Mouse (Mus musculus) heart, adult 8-10 months (tissue): ENCODE data around the gene Art4. TPM values are rescaled to one million over a fixed set of nuclear protein-coding genes. Genes with fewer than 3 reads are reported as not detected.
"Not testable (repeated sequence)": the region's sequence is repeated elsewhere in the genome, so short reads cannot be mapped to it uniquely, and the experiment has no call there.

Source experiments
- DNase-seq: peaks from one replicate; pipeline ENCODE4 v3.0.0; 2022; ENCODE audit warnings: low spot score
- total RNA-seq, 4 experiments: library from RNA; stranded (reverse); gene quantifications; 2 replicates each; pipeline ENCODE4 v1.2.4; 2022

The Art4 gene
- total RNA-seq = 10 to 100 TPM; 17.9 to 24.4 (median 22.7) TPM

DNA sequence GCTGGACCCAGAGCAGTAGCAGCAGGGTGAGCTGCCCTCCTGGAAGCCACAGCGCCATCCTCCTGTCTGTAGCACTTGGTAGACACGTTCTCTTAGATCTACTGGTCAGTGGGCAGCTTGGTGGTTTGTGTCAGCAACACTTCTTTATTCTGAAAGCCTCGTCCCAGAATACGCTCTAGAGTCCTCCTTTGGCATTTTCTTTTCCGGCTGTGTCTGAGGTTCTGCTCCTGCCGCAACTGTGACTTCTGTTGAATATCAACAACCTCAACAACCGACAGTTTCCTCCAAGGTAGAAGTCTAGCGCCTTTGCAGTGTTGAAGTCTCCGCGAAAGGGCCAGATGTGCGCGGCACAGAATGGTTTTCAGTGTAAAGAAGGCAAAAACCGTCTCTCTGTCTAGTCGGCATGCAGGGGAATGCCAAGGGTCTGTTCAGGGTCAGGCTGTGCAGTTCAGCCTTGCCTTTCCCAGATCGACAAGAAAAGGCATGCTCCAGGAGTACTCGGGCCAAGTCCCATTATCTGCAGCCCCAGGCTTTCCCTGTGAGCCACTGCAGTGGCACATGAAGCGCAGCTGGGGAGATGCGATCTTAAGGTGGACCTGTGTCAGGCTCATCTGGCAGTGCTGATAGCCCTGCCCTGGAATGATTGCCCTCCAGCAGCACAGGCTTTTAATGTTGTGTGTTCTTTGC, at the start of gene Art4:
TSS of gene Art4 (minus strand) at position 548 of the 687 bp plus-strand sequence.
- peak; percentile 26 for DNase-seq

DNA sequence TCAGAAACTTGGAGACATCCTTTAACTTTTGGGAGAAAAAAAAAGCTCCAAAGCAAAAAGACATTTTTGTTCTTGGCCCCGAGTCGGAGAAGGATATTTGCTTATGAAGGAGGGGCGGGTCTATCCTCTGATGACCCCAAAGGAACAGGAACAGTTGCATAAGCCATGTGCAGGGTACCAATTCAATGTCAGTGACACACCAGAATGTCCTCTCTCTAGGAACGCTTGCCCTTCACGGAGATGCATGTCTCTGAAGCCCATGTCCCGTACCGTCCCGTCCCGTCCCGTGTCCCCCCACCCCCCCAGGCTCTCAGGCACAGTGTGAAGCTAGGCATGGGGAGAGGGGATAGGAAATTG, 49.4 kb upstream of the Art4 start:
- DNase-seq = peak; percentile 63

DNA sequence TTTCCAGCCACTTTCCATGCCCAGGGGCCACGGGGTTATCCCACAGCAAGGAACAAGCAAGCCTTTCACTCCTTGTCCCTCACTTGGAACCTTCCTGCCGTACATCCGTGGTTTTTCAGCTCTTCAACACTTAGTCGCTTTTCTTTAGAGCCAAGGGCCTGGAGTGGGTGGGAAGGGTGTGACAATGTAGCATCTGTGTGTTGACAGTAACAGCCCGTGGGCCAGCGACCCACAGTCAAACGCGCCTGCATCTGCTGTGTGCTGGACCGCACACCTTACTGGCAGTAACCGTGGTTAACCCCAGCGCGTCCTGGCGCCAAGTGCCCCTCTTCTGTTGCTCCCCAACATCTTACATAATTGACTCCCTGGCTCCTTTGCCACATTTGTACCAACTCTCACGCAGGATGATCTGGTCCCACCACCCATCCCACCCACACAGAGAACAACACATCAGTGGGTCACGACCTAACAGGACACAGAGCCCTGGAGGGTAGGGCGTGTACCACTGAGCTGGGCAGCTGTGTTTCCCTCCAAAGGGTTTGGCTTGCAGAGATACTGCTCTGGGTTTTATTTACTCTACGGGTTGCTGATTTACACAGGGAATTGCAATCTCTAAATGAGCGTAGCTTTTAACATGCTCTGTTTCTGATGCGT, 48.9 kb upstream of the Art4 start:
- no peak for DNase-seq

DNA sequence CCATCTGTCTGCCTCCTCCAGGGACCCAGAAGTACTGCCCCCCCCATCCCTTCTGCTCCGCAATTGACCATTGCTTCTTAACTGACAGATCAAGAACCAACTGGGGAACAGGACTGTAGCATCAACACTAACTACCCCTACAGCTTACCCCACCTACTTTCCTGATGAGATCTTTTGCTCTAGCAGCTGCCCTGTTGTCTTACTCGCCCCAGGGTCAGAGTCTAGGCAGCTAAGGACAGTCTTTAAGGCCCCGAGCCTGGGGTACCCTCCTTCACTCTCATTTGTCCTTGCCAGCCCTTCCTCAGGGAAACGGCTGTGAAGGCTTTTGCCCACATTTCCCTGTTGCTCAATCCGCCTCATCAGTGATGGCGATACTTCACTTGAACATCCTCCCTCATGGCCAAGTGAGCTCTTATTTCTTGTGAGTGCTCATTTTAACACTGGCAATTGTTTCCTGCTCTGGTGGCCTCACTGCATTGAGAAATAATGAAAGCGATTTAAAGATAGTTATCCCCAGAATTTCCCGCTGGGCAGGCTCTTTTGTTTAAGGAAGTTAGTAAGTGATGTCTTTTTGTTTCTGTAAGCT, 46.4 kb upstream of the Art4 start:
- DNase-seq = no peak

- DNase-seq = no peak
Measured at GRCm38 (mm10) chr6:136902527-136902926, 45.0 kb upstream of the Art4 start.

DNA sequence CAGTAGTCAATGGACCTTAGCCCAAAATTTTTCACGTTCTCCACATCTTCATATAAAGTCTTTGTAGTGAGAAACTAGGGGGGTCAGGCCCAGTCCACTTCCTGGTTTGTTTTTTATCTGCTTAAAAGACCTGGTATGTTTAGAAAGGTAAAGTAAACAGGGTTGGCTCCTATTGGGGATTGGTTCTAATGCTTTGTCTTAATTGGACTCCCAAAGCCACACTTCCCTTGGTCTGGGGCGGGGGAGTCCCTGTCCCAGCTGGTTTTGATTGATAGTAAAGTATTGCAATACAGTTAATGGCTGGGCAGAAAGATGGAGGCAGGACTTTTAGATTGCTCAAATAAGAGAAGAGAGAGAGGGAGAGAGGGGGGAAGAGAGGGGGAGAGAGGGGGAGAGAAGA, 43.5 kb upstream of the Art4 start:
- DNase-seq = no peak

DNA sequence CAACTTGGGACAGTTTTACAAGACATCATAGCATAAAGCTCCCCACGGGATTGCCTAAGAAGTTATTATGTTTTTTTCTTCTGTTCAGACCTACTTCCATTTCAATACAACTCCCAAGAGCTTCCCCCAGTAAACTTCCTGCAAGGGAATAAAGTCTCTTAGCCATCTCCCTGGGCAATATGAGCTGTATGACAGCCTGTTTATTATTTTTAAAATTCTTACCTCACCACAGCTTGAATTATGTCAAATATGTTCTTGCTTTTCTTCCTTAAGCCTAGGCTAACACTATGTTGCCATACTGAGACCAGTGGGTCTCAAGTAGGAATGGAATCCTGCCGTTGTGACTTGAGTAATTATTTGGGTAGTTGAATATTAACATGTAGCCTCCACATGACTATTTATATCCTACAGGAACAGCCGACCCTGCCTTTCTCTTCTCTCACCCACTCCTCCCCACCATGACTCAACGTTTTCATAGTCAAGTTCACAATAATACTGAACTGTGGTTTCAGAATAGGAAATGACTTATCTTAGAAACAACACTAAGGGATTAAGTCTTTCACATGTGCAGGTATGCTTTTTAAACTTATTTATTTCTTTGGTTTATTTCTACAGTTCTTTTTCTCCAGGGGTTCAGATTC, 43.0 kb upstream of the Art4 start:
- DNase-seq = no peak

DNA sequence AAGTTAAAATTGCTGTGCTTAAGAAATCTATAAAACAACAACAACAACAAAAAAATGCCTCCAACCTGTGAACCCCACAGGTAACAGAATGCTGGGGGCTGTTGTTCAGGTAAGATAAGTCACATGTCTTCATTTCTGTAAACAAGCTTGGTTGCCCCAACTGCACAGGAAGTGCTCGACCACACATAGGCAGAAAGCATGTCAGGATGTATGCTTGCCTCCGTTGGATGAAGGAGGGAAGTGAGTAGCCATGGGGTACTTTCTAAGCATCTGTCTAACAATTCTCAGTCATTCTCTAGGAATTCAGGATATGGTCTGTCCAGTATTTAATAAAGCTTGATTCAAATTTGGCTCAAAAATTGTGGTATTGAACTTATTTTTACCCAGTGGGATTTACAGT, 41.4 kb upstream of the Art4 start:
- no peak for DNase-seq

- no peak for DNase-seq
Measured at GRCm38 (mm10) chr6:136898222-136898621, 40.7 kb upstream of the Art4 start.

DNA sequence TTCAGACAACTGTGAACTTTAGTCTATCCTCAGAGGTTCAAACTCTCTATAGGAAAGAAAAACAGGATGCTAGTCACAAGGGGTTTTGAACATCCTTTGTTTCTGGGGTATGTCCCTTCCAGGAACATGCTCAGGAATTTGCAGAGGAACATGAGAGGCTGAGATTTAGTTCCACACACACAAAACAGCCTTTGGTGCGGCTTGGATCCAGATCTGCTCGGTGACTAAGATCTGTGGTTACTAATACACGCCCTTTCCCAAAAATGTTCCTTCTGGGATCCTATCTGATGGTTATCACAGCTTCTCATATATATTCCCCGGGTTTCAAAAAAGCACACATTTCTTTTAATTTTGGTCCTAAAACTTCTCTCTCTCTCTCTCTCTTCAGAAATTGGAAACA, 40.3 kb upstream of the Art4 start:
- peak; percentile 57 for DNase-seq

GRCm38 (mm10) chr6:136894532-136895339, 37.2 kb upstream of the Art4 start:
- peak; percentile 63 for DNase-seq

GRCm38 (mm10) chr6:136892002-136892401, 34.5 kb upstream of the Art4 start:
- DNase-seq = no peak

DNA sequence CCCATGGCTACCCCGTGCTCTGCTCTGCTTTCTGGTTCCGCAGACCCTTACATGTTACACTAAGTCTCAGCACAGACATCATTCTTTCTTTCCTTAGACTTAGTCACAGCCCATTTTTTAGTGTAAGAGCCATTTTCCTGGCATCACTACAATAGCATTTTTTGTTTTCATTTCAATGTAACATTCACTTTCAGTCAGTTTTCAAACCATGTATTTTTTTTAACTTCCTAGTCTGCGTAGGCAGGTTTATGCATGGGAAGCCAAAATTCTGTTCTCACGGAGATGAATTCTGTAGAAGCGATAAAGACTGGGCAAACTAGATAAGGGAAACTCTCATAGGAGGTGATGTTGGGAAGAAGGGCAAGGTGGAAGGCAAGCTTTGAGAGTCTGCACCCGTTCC, 32.0 kb upstream of the Art4 start:
- no peak for DNase-seq

GRCm38 (mm10) chr6:136889067-136889466, 31.5 kb upstream of the Art4 start:
- DNase-seq = no peak

DNA sequence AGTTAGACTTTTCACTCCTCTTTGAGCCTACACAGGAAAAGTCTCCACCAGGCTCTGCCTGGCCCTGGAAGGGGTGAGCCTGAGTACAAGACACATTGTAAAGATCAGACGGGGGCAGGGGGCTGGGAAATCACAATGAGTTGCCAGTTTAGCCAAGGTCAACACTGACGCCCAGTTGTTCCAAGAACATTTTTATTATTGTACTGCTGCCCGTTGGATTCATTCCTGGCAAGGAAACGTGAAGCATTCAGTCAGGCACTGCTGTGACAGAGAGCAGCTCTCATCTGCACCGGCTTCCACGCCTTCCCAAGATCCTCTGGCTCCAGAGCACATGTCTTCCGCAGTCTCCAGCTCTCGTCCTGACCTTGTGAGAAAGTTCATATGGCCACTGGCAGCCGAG, 30.3 kb upstream of the Art4 start:
- peak; percentile 86 for DNase-seq

- DNase-seq = not testable (repeated sequence)
Measured at GRCm38 (mm10) chr6:136884766-136885165, 27.2 kb upstream of the Art4 start.

DNA sequence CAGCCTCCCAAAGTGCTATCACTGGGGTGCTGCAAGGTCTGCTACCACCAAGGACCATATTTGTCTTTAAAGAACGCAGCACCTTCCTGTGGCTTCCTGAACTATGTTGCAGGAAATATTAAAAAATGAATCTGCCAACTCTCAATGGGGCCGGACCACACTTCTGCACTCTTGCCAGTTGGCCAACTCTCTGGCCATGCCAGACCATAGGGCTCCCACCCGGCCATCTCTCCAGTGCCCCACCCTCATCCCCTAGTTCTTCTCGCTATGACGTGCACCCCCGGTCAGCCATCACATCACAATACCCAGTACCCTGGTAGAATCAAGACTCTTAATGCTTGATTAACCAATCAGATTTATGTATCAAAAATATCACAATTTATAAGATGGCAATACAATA, 26.4 kb upstream of the Art4 start:
- DNase-seq = no peak

DNA sequence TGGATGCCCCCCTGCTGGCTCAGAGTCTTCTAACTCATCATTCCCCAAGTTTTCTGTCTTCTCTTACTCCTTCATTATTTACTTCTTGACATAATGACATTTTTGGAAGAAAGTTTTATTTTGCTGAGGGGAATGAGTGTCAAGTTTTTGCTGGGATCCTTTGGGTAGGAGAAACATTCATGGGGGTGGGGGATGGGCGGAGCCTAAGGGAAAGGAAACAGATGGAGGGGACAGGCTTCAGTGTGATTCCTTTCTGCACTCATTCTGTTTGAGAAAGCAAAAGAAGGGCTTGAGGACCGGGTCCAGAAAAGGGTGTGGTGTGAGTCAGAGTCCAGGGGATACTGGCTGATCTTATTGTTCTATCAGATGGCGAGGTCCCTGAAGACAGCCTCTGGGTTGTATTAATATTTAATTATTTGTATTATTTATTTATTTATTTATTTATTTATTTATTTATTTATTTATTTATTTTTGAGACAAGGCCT, 25.9 kb upstream of the Art4 start:
- DNase-seq = no peak

GRCm38 (mm10) chr6:136881678-136882077, 24.1 kb upstream of the Art4 start:
- no peak for DNase-seq

DNA sequence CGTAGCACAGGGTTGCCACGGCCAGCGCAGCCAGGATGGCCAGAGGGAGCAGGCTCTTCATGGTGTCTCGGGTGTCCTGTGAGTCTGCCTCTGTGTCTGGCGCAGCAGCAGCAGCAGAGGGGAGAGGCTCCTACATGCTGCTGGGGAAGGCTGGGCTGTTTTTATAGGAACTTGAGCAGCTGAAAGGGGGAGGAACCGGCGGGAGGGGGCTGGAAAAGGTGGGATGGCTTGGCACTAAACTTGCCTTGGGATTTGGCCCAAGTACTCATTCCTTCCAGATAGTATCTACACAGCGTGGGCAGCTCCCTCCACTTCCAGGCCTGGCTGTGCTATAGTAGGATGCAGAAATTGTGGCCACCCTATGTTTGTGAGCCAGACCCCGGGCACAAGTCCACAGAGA, 18.1 kb upstream of the Art4 start, which contains the start of gene Mgp:
TSS of gene Mgp (minus strand) at position 154 of the 400 bp plus-strand sequence.
- peak; percentile 64 for DNase-seq

DNA sequence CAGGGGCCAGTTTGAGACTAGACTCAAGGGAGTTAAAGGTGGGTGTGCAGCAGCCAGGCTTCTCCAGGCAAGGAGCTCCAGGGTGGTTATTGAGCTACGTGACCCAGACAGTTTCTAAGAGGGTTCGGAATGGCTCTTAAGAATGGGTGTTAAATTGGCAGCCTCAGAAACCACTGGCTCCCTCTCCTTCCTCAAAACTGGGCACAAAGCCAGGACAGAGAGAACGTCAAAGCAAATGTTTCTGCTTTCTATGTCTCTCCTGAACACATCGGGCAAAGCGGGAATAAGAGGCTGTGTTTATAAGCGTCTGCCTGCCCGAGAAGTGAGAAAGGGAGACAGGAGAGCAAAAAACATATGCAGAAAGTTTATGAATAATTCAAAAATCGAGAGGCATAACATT, 17.1 kb upstream of the Art4 start:
- DNase-seq = no peak

GRCm38 (mm10) chr6:136868921-136869320, 11.4 kb upstream of the Art4 start:
- no peak for DNase-seq
